Mouse (Mus musculus) neural tube, embryonic 15.5 days (tissue): ENCODE data around the gene Lcn12. TPM values are rescaled to one million over a fixed set of nuclear protein-coding genes. Genes with fewer than 3 reads are reported as not detected.

Experiments
- ATAC-seq: fragments of 200-750 bp; cut with Nextera tagmentation; 2 replicates; pipeline ENCODE4 v1.8.0; 2017; ENCODE audit warnings: mild to moderate bottlenecking, moderate TSS enrichment, moderate library complexity; ENCODE audit not compliant: low FRiP score
- H3K27ac ChIP-seq: fragments of 300-500 bp; sonication (generic); replicated peaks from 2 replicates; pipeline ENCODE4 v1.5.1; 2015; ENCODE audit warnings: mild to moderate bottlenecking, inconsistent platforms
- H3K27me3 ChIP-seq: fragments of 300-500 bp; sonication (generic); replicated peaks from 2 replicates; pipeline ENCODE4 v1.6.1; 2015; ENCODE audit warnings: inconsistent platforms
- H3K36me3 ChIP-seq: fragments of 300-500 bp; sonication (generic); 2 replicates; pipeline ENCODE4 v1.6.1; 2015; ENCODE audit warnings: inconsistent platforms
- H3K4me1 ChIP-seq: fragments of 300-500 bp; sonication (generic); 2 replicates; pipeline ENCODE4 v1.6.1; 2015; ENCODE audit warnings: inconsistent platforms
- H3K4me2 ChIP-seq: fragments of 300-500 bp; sonication (generic); 2 replicates; pipeline ENCODE4 v1.6.1; 2015; ENCODE audit warnings: inconsistent platforms, mild to moderate bottlenecking, moderate library complexity
- H3K4me3 ChIP-seq: fragments of 300-500 bp; sonication (generic); replicated peaks from 2 replicates; pipeline ENCODE4 v1.5.1; 2015; ENCODE audit warnings: mild to moderate bottlenecking, inconsistent platforms
- H3K9ac ChIP-seq: fragments of 300-500 bp; sonication (generic); replicated peaks from 2 replicates; pipeline ENCODE4 v1.6.1; 2015; ENCODE audit warnings: mild to moderate bottlenecking, inconsistent platforms
- H3K9me3 ChIP-seq: fragments of 300-500 bp; sonication (generic); replicated peaks from 2 replicates; pipeline ENCODE4 v1.6.1; 2016; ENCODE audit warnings: inconsistent platforms
- WGBS: fragments of 180-500 bp; shearing (Covaris S2); methylation state at CpG from one replicate; pipeline ENCODE4 v1.1.7; 2015; ENCODE audit warnings: mixed read lengths; 5-methylcytosine and 5-hydroxymethylcytosine counted together
- microRNA-seq: library from miRNA; unstranded; fragments of <30 nt; microRNA quantifications from one replicate; pipeline ENCODE4, GENCODE M21; 2017
- polyA plus RNA-seq: library from polyadenylated mRNA; unstranded; fragments of >200 nt; fragmentation: Nextera tagmentation; extraction: Ambion mirVana; gene quantifications from 2 replicates; pipeline ENCODE4 v1.2.1, GENCODE M21; 2015

Lcn12 gene
- polyA plus RNA-seq, 1 experiment from 2014 or later = not detected

DNA sequence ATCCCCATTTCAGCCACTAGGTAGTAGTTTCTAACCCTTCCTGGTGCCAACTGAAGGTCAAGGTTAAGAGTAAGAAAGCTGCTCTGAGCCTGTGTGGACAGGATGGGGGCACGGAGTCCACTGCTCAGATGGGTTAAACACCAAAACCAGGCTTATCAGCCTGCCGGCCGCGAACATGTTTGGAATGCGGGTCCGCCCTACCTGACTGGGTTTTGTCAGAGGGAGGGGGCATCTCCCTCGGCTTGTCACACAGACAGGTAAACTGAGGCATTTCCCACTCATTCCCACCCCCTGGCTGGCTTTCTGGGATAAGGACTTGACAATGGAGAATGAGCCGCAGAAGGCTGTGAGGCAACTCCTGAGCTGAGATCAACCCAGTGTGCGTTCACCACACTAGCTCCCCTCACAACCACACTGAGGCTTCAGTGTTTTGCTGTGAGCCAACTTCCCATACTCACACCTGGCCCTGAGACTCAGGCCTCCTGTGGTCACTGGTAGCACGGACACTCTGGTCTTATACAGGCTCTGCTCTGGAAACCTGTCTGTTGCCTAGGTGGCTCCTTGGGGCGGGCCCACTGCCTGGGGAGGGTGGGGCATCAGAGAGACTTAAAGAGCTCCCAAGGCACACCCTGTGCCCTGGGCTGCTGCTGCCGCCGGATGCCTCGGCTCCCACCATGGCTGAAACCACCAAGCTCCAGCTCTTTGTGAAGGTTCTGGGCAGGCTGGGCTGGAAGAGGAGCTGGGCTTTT lies 37.3 kb downstream of the Lcn12 start, which contains the start of gene Clic3:
Gene Clic3 (plus strand): TSS at position 634 of the 749 bp plus-strand sequence.
- no peaks in the 10 kb centered on the region for H3K9me3 ChIP-seq
- peaks cover 20% of the 10 kb centered on the region for H3K4me1 ChIP-seq
- no peak within 1 kb of the TSS for H3K27ac ChIP-seq
- H3K9ac ChIP-seq = no peak within 1 kb of the TSS
- H3K4me3 ChIP-seq = no peak within 1 kb of the TSS
- peaks cover 13% of the 10 kb centered on the region for H3K36me3 ChIP-seq
- 69% methylated on average over 14 of the region's 14 CpGs for WGBS
- H3K27me3 ChIP-seq = no peaks in the 10 kb centered on the region
- no peak within 1 kb of the TSS for H3K4me2 ChIP-seq
- ATAC-seq = no peak

DNA sequence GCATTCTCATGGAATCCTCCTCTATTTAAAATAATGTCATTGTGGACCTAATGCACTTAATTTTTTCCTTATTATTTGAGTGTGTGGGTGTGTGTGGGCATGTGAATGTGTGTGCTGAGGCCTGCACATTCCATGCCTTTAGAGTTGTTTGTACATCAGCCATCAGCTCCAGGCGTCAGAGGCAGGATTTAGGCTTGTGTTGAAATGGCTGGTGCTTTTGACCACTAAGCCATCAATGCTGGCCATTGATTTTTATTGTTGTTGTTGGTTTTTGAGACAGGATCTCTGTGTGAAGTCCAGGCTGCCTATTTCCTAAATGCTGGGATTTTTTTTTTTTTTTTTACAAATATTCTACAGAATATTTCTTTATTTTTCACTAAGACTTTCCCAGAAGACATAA lies 40.8 kb downstream of the Lcn12 start:
- Histone ChIP-seq H3K9me3 (no peaks in the 10 kb centered on the region), H3K27me3 (no peaks in the 10 kb centered on the region), H3K4me2 (no peak overlapping the region), H3K4me3 (no peak overlapping the region), H3K4me1 (no peaks in the 10 kb centered on the region), H3K36me3 (peaks cover 13% of the 10 kb centered on the region), H3K9ac (no peak overlapping the region), H3K27ac (no peak overlapping the region)
- 43% methylated on average over 1 of the region's 1 CpGs for WGBS
- no peak for ATAC-seq

DNA sequence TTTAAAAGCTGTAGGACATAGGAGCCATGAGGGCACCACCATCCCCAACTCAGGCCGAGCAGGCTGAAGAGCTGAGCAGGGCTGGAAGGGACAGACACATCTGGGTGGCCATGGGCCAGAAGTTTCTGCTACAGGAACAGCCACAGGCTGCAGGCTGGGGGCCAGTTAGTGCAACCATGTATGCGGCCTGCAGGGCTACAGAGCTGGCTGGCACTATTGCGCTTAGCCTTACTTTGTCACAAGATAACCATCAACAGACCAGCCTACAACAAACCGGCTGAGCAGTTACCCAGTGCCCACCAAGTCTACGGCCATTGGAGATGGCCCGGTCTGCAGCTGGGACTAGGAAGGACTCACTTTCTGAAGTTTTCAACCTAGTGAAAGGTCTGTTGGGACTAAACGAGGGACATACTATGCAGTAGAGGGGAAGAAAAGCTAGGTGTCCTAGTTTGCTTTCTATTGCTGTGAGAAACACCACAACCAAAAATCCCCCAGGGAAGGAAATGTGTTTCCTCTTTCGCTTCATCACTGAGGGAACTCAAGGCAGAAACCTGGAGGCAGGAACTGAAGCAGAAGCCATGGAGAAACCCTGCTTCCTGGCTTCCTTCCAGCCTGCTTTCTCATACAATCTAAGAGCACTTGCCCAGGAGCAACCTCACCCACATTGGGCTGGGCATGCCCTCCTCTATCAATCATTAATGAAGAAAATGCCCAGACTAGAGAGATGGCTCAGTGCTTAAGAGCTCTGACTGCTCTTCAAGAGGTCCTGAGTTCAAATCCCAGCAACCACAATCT lies 42.7 kb downstream of the Lcn12 start:
- Histone ChIP-seq H3K9ac (no peak overlapping the region), H3K4me3 (no peak overlapping the region), H3K36me3 (peaks cover 27% of the 10 kb centered on the region), H3K4me1 (no peaks in the 10 kb centered on the region), H3K27ac (no peak overlapping the region), H3K27me3 (no peaks in the 10 kb centered on the region), H3K4me2 (no peak overlapping the region), H3K9me3 (no peaks in the 10 kb centered on the region)
- ATAC-seq = no peak
- 90% methylated on average over 8 of the region's 8 CpGs for WGBS

DNA sequence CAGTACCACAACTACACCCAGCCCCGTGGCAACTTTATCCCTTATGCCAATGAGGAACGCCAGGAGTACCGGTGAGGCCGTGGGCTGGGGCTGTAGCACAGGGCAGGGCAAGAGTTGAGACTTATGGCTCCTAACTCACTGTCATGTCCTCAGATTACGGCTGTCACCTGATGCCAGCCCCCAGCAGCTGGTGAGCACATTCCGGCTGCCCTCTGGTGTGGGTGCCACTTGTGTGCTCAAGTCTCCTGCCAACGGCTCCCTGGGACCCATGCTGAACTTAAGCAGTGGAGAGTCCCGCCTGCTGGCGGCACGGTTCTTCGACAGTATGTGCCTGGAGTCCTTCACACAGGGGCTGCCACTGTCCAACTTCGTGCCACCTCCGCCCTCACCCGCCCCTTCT lies 51.0 kb downstream of the Lcn12 start:
- Histone ChIP-seq H3K4me3 (no peak overlapping the region), H3K4me2 (no peak overlapping the region), H3K27me3 (no peaks in the 10 kb centered on the region), H3K9me3 (no peaks in the 10 kb centered on the region), H3K36me3 (peaks cover 99% of the 10 kb centered on the region), H3K4me1 (no peaks in the 10 kb centered on the region), H3K9ac (no peak overlapping the region), H3K27ac (no peak overlapping the region)
- no peak for ATAC-seq
- 95% methylated on average over 14 of the region's 14 CpGs for WGBS

DNA sequence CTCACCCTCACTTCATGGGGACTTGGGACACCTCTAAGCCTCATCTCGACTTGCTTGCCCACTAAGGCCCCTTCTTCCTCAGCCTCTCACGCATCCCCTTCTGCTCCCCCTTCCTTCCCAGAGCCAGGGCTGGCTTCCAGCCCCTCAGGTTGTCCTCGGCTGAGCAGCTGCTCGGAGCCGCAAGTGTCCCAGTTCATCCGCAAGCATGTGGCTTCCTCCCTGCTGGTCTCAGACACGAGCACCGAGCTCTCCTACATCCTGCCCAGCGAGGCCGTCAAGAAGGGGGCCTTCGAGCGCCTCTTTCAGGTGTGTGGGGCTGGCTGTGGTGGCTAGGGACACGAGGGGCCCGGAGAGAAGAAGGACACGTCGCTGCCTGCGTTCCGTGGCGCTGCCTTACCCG lies 52.6 kb downstream of the Lcn12 start:
- H3K4me1 ChIP-seq = no peaks in the 10 kb centered on the region
- H3K9me3 ChIP-seq = no peaks in the 10 kb centered on the region
- H3K4me3 ChIP-seq = no peak overlapping the region
- no peak for ATAC-seq
- H3K36me3 ChIP-seq = peaks cover 98% of the 10 kb centered on the region
- no peak overlapping the region for H3K27ac ChIP-seq
- H3K9ac ChIP-seq = no peak overlapping the region
- H3K4me2 ChIP-seq = no peak overlapping the region
- no peaks in the 10 kb centered on the region for H3K27me3 ChIP-seq
- WGBS = 93% methylated on average over 20 of the region's 20 CpGs

Small RNAs within 50 kb of the gene (microRNA-seq; reads per million reads assigned to microRNA genes)
- gene Mir3087 = not detected

Other genes starting within 250 kb of the Lcn12 start
- 4.3 and 4.6 TPM in 2 replicates for gene AL732309.1, start 247.0 kb downstream of the Lcn12 start, polyA plus RNA-seq
- 17.5 and 17.7 TPM in 2 replicates for gene Tmem203, start 238.5 kb downstream of the Lcn12 start, polyA plus RNA-seq
- 14.8 and 16.3 TPM in 2 replicates for gene Tprn, start 231.3 kb downstream of the Lcn12 start, polyA plus RNA-seq
- 177 and 183 TPM in 2 replicates for gene Ssna1, start 221.5 kb downstream of the Lcn12 start, polyA plus RNA-seq
- gene Anapc2, start 221.4 kb downstream of the Lcn12 start, polyA plus RNA-seq = 125 and 129 TPM in 2 replicates
- gene Tmem210, start 205.8 kb downstream of the Lcn12 start, polyA plus RNA-seq = not detected in 2 replicates
- gene Lrrc26, start 204.0 kb downstream of the Lcn12 start, polyA plus RNA-seq = 0.22 and 0.26 TPM in 2 replicates
- gene Grin1, start 174.7 kb downstream of the Lcn12 start, polyA plus RNA-seq = 58.0 and 68.4 TPM in 2 replicates
- gene Man1b1, start 161.6 kb downstream of the Lcn12 start, polyA plus RNA-seq = 43.5 and 46.6 TPM in 2 replicates
- gene Dpp7, start 137.6 kb downstream of the Lcn12 start, polyA plus RNA-seq = 24.2 and 27.3 TPM in 2 replicates
- gene Uap1l1, start 128.2 kb downstream of the Lcn12 start, polyA plus RNA-seq = 8.5 and 14.0 TPM in 2 replicates
- 10.6 and 16.3 TPM in 2 replicates for gene Sapcd2, start 121.6 kb downstream of the Lcn12 start, polyA plus RNA-seq
- gene Entpd2, start 98.0 kb downstream of the Lcn12 start, polyA plus RNA-seq = 9.6 TPM in 2 replicates
- gene Npdc1, start 94.6 kb downstream of the Lcn12 start, polyA plus RNA-seq = 398 and 483 TPM in 2 replicates
- 0.13 and 0.38 TPM in 2 replicates for gene Fut7, start 70.6 kb downstream of the Lcn12 start, polyA plus RNA-seq
- 11.2 and 13.4 TPM in 2 replicates for gene Abca2, start 65.2 kb downstream of the Lcn12 start, polyA plus RNA-seq
- 1.8 and 2.0 TPM in 2 replicates for gene Clic3, start 37.1 kb downstream of the Lcn12 start, polyA plus RNA-seq
- gene Paxx, start 32.8 kb downstream of the Lcn12 start, polyA plus RNA-seq = 100 and 120 TPM in 2 replicates
- gene Ptgds, start 23.9 kb downstream of the Lcn12 start, polyA plus RNA-seq = 40.1 and 116 TPM in 2 replicates
- gene Fbxw5, start 6.8 kb upstream of the Lcn12 start, polyA plus RNA-seq = 128 and 134 TPM in 2 replicates
- gene C8g, start 7.8 kb upstream of the Lcn12 start, polyA plus RNA-seq = 6.3 and 6.4 TPM in 2 replicates
- gene Traf2, start 53.0 kb upstream of the Lcn12 start, polyA plus RNA-seq = 15.4 and 21.1 TPM in 2 replicates
- gene Edf1, start 63.9 kb upstream of the Lcn12 start, polyA plus RNA-seq = 400 and 433 TPM in 2 replicates
- gene Mamdc4, start 80.9 kb upstream of the Lcn12 start, polyA plus RNA-seq = 2.3 and 33.0 TPM in 2 replicates
- gene Phpt1, start 81.3 kb upstream of the Lcn12 start, polyA plus RNA-seq = 159 and 181 TPM in 2 replicates
- 14.5 and 18.9 TPM in 2 replicates for gene Ajm1, start 87.8 kb upstream of the Lcn12 start, polyA plus RNA-seq
- gene Rabl6, start 114.6 kb upstream of the Lcn12 start, polyA plus RNA-seq = 66.8 and 69.6 TPM in 2 replicates
- gene Ccdc183, start 123.8 kb upstream of the Lcn12 start, polyA plus RNA-seq = 0.23 and 0.27 TPM in 2 replicates
- 53.4 and 56.6 TPM in 2 replicates for gene Tmem141, start 128.1 kb upstream of the Lcn12 start, polyA plus RNA-seq
- 2.7 and 3.8 TPM in 2 replicates for gene Fcna, start 134.1 kb upstream of the Lcn12 start, polyA plus RNA-seq
- gene Lcn8, start 159.2 kb upstream of the Lcn12 start, polyA plus RNA-seq = not detected in 2 replicates
- gene Lcn5, start 164.0 kb upstream of the Lcn12 start, polyA plus RNA-seq = not detected in 2 replicates
- gene Lcn6, start 182.9 kb upstream of the Lcn12 start, polyA plus RNA-seq = not detected in 2 replicates
- gene Lcn10, start 188.8 kb upstream of the Lcn12 start, polyA plus RNA-seq = not detected in 2 replicates
- not detected in 2 replicates for gene Obp2a, start 206.1 kb upstream of the Lcn12 start, polyA plus RNA-seq
- gene Bmyc, start 212.8 kb upstream of the Lcn12 start, polyA plus RNA-seq = 162 and 177 TPM in 2 replicates
- not detected in 2 replicates for gene Obp2b, start 243.1 kb upstream of the Lcn12 start, polyA plus RNA-seq